Mouse (Mus musculus) skeletal muscle tissue, postnatal 0 days (tissue): ENCODE results near the gene Bcl11b. TPM values are rescaled to one million over a fixed set of nuclear protein-coding genes. Genes with fewer than 3 reads are reported as not detected.

ENCODE experiments used
- polyA plus RNA-seq: library from polyadenylated mRNA; unstranded; fragments of >200 nt; fragmentation: Nextera tagmentation; extraction: Ambion mirVana; gene quantifications from 2 replicates; pipeline ENCODE4 v1.2.1, GENCODE M21; 2015

Gene Bcl11b
- 0.10 and 0.77 TPM in 2 replicates for polyA plus RNA-seq

DNA sequence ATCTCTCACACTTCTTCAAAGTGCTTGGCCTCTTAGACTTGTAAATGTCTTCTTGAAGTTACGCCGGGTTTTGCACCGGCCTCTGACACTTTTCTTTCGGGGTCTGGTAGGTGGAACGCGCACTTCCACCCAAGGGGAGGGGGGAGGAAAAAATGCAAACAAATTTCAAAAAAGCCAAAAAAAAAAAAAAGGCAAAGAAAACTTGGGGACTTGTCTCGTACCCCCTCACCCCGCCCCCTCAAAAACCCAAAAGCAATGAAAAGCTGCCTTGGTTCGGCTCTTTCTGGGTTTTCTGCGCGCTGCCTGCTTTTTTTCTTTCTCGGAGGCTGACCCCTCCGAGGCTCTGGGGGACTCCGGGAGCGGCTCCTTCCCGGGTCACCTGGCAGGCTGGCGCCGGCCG, at the start of gene Bcl11b:
TSS of gene Bcl11b (minus strand) at position 120 of the 400 bp plus-strand sequence.

Other genes with a start within 250 kb of the Bcl11b start
- 85.8 and 87.8 TPM in 2 replicates for gene Setd3, start 175.7 kb upstream of the Bcl11b start, polyA plus RNA-seq
- 2.3 TPM in 2 replicates for gene Ccnk, start 176.0 kb upstream of the Bcl11b start, polyA plus RNA-seq